Mouse (Mus musculus) 416B (cell line): Measurements from ENCODE around the gene Gm7361.
"Not testable (repeated sequence)": the region's sequence is repeated elsewhere in the genome, so short reads cannot be mapped to it uniquely, and the experiment has no call there.

Source experiments
- DNase-seq: peaks from one replicate; pipeline ENCODE4 v3.0.0; 2011; ENCODE audit warnings: low read depth

The Gm7361 gene

DNA sequence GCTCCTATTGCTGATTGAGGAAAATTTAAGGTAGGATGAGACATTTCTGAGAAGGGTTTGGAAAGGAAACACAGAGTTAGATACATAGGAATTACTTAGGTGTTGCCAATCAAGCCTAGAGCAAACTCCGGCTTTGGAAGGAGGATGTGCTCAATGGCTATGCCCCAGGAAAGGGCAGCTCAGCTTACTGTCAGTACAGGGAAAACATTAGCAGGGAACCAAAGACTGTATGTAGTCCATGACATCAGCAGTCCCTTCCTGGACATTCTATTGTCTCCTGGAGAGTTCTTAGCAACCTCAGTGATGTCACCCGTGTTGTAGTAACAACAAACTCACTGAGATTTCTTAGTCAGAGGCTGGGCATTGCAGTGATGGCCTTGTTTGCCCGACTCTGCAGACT, at the start of gene Gm7361:
Gene Gm7361, plus strand, starts transcription at position 301 of the 400 bp plus-strand sequence.
- DNase-seq: not testable (repeated sequence)

DNA sequence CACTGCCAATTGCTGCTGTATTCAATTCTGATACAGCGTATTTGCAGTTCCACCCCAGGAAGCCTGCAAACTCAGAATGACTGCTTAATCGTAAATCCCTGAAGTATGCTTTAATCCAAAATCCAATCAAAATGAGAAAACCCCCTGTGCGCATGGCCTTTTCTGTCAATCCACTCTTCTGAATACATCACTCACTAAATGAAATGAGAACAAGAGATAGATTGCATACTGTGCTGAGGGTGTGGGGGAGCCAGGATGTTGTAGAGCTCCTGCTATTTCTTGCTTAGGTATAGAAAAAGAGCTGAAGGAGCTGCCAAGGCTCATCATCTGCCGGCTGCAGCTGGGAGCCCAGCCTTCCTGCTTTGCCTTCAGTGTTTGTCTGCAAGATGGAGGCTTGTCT, 46.5 kb upstream of the Gm7361 start:
- DNase-seq: no peak

DNA sequence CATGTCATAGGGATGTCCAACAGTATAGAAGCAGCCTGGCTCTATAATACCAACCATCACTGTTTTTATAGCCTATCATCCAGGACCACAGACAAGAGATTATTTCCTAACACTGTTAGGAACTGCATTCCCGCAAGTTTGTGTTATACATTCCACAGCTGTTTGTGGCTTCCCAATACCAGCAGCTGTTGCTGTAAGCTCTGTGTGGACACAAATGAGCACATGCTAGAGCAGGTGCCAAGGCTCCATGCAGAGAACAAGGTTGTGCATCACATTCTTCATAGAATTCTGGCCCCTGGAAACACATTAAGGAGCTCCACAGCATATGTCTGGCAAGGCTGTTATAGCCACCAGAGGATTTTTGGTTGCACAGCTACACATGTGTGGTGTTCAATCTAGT, 35.4 kb upstream of the Gm7361 start:
- no peak for DNase-seq

DNA sequence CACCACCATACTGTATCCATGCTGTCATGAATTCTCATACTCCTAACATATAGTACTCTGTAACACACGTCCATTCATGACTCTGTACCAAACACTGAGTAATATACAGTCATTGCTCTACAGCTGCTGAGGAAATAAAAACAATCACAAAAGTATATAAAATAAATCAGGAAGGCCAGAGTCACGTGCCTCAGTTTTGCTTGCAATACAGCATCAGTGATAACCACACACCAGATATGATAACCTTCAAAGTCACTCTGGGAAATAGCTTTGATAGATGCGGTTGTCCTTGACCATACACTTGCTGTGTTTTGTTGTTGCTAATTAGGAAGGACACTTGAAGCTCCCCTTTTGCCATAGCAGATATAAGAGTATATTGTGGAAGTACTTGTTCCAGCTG, 9.2 kb downstream of the Gm7361 start:
- DNase-seq: not testable (repeated sequence)

DNA sequence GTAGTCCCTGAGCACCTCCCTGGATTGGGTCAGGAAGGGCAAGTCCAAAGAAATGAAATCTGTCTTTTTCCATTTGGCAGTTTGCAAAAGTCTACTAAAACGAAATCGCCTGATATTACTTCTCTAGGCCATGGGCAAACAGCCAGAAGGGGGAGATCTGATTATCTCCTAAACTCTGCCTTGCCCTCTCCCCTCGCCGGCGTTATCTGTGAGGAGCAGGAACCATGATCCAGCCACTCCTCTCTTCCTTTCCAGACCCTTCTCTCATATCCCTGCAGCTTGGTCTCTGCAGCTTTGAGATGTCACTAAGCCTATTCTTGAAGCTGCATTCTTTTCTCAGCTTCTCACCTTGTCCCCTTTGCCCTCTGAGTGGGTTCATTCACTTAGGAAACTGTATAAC, 22.9 kb downstream of the Gm7361 start:
- DNase-seq: no peak

DNA sequence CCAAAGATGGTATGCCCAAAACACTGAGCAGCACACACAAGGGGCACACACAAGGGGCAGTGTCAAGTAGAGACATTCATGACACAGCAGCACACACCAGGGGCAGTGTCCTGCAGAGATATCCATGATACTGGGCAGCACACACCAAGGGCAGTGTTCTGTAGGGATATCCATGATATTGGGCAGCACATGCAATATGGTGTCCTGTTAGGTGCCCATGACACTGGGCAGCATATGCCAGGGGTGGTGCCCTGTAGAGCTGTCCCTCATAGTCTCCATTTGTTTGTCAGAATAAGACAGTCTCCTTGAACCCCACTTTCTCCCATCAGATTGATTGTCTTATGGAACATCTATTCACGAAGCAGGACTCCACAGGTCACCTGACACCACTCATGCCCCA, 24.2 kb downstream of the Gm7361 start:
- DNase-seq: no peak

- DNase-seq: peak; percentile 73
Measured at GRCm38 (mm10) chr5:26282282-26282681, 24.8 kb downstream of the Gm7361 start.

- no peak for DNase-seq
Measured at GRCm38 (mm10) chr5:26283399-26283798, 25.9 kb downstream of the Gm7361 start.

GRCm38 (mm10) chr5:26291621-26292020, 34.1 kb downstream of the Gm7361 start:
- no peak for DNase-seq

- no peak for DNase-seq
Measured at GRCm38 (mm10) chr5:26293258-26293657, 35.8 kb downstream of the Gm7361 start.
